Mouse (Mus musculus): Measurements from ENCODE around the gene Cars2.
A peak's percentile ranks its signal among the peaks of the same experiment; 100 is the strongest.
"Not testable (repeated sequence)": the region's sequence is repeated elsewhere in the genome, so short reads cannot be mapped to it uniquely, and the experiment has no call there.

Gene Cars2

GRCm38 (mm10) chr8:11476338-11477177, 74.0 kb downstream of the Cars2 start:
- DNase-seq (ENCODE audit: extremely low spot score, low read depth, low spot score) = peak; percentile 28

- DNase-seq (ENCODE audit: extremely low spot score, low read depth, low spot score) = no peak
These were observed 74.7 kb downstream of the Cars2 start for GRCm38 (mm10) chr8:11475876-11476275.

- no peak for DNase-seq (ENCODE audit: extremely low spot score, low read depth, low spot score)
These were observed 75.2 kb downstream of the Cars2 start for GRCm38 (mm10) chr8:11475397-11475796.

GRCm38 (mm10) chr8:11473072-11473471, 77.5 kb downstream of the Cars2 start:
- no peak for DNase-seq (ENCODE audit: extremely low spot score, low read depth, low spot score)

GRCm38 (mm10) chr8:11471309-11471708, 79.3 kb downstream of the Cars2 start:
- no peak for DNase-seq (ENCODE audit: extremely low spot score, low read depth, low spot score)

- DNase-seq (ENCODE audit: extremely low spot score, low read depth, low spot score) = no peak
These were observed 79.9 kb downstream of the Cars2 start for GRCm38 (mm10) chr8:11470694-11471093.

- no peak for DNase-seq (ENCODE audit: extremely low spot score, low read depth, low spot score)
These were observed 81.5 kb downstream of the Cars2 start for GRCm38 (mm10) chr8:11469095-11469494.

- not testable (repeated sequence) for DNase-seq (ENCODE audit: extremely low spot score, low read depth, low spot score)
These were observed 84.1 kb downstream of the Cars2 start for GRCm38 (mm10) chr8:11466528-11466927.

GRCm38 (mm10) chr8:11465619-11466018, 85.0 kb downstream of the Cars2 start:
- DNase-seq (ENCODE audit: extremely low spot score, low read depth, low spot score) = no peak

- DNase-seq (ENCODE audit: extremely low spot score, low read depth, low spot score) = no peak
These were observed 85.9 kb downstream of the Cars2 start for GRCm38 (mm10) chr8:11464707-11464964.
